Mouse (Mus musculus): ENCODE data around the gene Nup54. TPM values are rescaled to one million over a fixed set of nuclear protein-coding genes. Genes with fewer than 3 reads are reported as not detected.

Nup54 gene
- 26.9 and 34.6 TPM in 2 replicates for polyA plus RNA-seq (2012; rRNA removed)

DNA sequence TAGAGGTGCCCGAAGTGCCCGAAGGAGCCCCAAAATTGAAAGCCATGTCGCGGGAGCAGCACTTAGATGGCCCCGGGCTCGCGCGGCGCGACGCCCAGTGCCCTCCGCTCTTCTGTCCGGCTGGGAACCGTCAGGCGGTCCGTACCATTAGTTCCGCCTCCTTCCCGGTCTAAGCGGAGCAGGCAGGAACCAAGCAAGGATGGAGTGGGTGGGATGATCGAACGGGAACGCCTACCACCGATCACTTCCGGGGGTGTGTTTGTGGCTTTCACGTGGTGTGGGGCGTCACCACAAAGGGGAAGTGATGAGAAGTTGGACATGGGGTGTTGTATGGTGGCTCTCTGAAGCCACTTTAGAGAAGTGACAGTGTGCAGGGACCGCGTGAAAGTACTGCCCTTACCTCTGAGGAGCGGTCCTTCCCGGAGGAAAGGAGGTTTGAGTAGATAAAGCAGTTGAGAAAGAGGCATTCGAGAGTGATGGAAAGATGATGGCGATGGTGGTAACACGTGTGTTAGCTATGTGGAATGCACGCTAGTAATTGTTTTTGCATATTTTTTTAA is at the start of gene Nup54:
TSS of gene Nup54 (minus strand) at position 195 of the 560 bp plus-strand sequence.
- Histone ChIP-seq H3K4me3 (ENCODE audit: control insufficient read depth, insufficient read depth, low read length) (peak within 1 kb of the TSS; percentile 69), H3K36me3 (ENCODE audit: control insufficient read depth, insufficient read depth, low read length) (peaks cover 5% of the 10 kb centered on the region; the same call in 1 of the 2 replicates), H3K27ac (ENCODE audit: control insufficient read depth, insufficient read depth, low read length) (no peak within 1 kb of the TSS), H3K4me1 (replicated peaks; ENCODE audit: control insufficient read depth, insufficient read depth, low read length) (peaks cover 5% of the 10 kb centered on the region; the same call in 1 of the 2 replicates), H3K27me3 (ENCODE audit: control insufficient read depth, insufficient read depth, low read length) (no peaks in the 10 kb centered on the region)
- TF ChIP-seq POLR2A (IDR thresholded peaks at IDR 0.05; ENCODE audit: control insufficient read depth, extremely low read depth, insufficient read depth, low read length, poor library complexity) (peak; percentile 55; the same call in 1 of the 2 replicates), CTCF (IDR thresholded peaks at IDR 0.05; ENCODE audit: borderline replicate concordance, control insufficient read depth, extremely low read depth, insufficient read depth, low read length, poor library complexity) (no peak)
- WGBS = under 1% methylated on average over 34 of the region's 34 CpGs
- peak; percentile 91 for DNase-seq

- TF ChIP-seq POLR2A (IDR thresholded peaks at IDR 0.05; ENCODE audit: control insufficient read depth, extremely low read depth, insufficient read depth, low read length, poor library complexity) (no peak), CTCF (IDR thresholded peaks at IDR 0.05; ENCODE audit: borderline replicate concordance, control insufficient read depth, extremely low read depth, insufficient read depth, low read length, poor library complexity) (no peak)
- Histone ChIP-seq H3K27ac (ENCODE audit: control insufficient read depth, insufficient read depth, low read length) (no peak overlapping the region), H3K36me3 (ENCODE audit: control insufficient read depth, insufficient read depth, low read length) (0 out of 2 replicates have a peak, but pooled peaks cover 4% of the 10 kb centered on the region), H3K4me1 (replicated peaks; ENCODE audit: control insufficient read depth, insufficient read depth, low read length) (peaks cover 24% of the 10 kb centered on the region), H3K27me3 (ENCODE audit: control insufficient read depth, insufficient read depth, low read length) (no peaks in the 10 kb centered on the region), H3K4me3 (ENCODE audit: control insufficient read depth, insufficient read depth, low read length) (no peak overlapping the region)
- WGBS = 95% methylated on average over 5 of the region's 5 CpGs
- no peak for DNase-seq
These were observed 37.8 kb upstream of the Nup54 start for GRCm38 (mm10) chr5:92472863-92473262.

- Histone ChIP-seq H3K4me1 (replicated peaks; ENCODE audit: control insufficient read depth, insufficient read depth, low read length) (peaks cover 37% of the 10 kb centered on the region), H3K27ac (ENCODE audit: control insufficient read depth, insufficient read depth, low read length) (no peak overlapping the region), H3K4me3 (ENCODE audit: control insufficient read depth, insufficient read depth, low read length) (no peak overlapping the region), H3K27me3 (ENCODE audit: control insufficient read depth, insufficient read depth, low read length) (no peaks in the 10 kb centered on the region), H3K36me3 (ENCODE audit: control insufficient read depth, insufficient read depth, low read length) (0 out of 2 replicates have a peak, but pooled peaks cover 4% of the 10 kb centered on the region)
- no peak for DNase-seq
- TF ChIP-seq POLR2A (IDR thresholded peaks at IDR 0.05; ENCODE audit: control insufficient read depth, extremely low read depth, insufficient read depth, low read length, poor library complexity) (no peak), CTCF (IDR thresholded peaks at IDR 0.05; ENCODE audit: borderline replicate concordance, control insufficient read depth, extremely low read depth, insufficient read depth, low read length, poor library complexity) (no peak)
- 95% methylated on average over 4 of the region's 4 CpGs for WGBS
These were observed 36.5 kb upstream of the Nup54 start for GRCm38 (mm10) chr5:92471531-92471930.

DNA sequence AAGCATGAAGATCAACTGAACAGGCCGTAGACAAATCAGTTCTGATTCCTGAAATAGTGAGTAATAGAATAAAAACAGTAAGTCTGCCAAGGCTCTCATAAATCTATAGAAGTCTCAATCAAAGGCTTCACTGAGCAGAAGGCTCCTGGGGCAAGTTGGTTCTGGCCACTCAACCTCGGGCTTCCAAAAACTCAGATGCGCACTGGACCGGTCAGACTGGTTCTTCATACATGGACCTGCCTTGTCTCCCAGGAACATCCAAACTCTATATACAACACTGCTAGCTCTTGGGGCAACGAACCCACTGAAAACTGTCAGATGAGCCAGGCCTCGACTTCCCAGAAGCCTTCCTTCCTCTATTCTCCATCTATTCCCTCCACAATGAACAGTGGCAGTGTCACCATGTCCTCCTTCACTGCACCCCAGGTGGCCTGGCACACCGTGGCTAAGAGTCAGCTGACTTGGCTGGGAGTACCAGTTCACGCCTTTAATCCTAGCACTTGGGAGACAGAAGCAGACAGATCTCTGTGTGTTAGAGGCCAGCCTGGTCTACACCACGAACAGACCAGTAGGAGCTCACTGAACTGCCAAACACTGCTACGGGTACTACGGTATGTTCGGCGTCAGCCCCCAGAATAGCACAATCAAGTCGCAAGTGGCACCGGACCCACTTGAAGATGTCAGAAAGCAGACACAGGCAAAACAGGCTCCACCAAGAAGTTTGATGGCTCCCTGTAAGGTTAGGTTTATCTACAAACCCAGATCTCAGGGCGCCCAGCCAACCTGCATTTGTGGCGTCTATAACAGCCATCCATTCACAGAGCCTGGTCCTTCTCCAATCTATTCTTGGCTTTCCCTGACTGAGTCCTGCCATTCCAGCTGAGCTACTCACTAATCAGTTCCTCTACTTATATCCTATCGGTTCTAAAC is 34.4 kb upstream of the Nup54 start:
- H3K27me3 ChIP-seq (ENCODE audit: control insufficient read depth, insufficient read depth, low read length) = no peaks in the 10 kb centered on the region
- TF ChIP-seq POLR2A (IDR thresholded peaks at IDR 0.05; ENCODE audit: control insufficient read depth, extremely low read depth, insufficient read depth, low read length, poor library complexity) (no peak), CTCF (IDR thresholded peaks at IDR 0.05; ENCODE audit: borderline replicate concordance, control insufficient read depth, extremely low read depth, insufficient read depth, low read length, poor library complexity) (no peak)
- no peaks in the 10 kb centered on the region for H3K36me3 ChIP-seq (ENCODE audit: control insufficient read depth, insufficient read depth, low read length)
- peak overlapping the region; percentile 5; the same call in 1 of the 2 replicates for H3K27ac ChIP-seq (ENCODE audit: control insufficient read depth, insufficient read depth, low read length)
- peaks cover 37% of the 10 kb centered on the region for H3K4me1 ChIP-seq (replicated peaks; ENCODE audit: control insufficient read depth, insufficient read depth, low read length)
- no peak overlapping the region for H3K4me3 ChIP-seq (ENCODE audit: control insufficient read depth, insufficient read depth, low read length)
- 90% methylated on average over 18 of the region's 18 CpGs for WGBS
- DNase-seq = no peak

DNA sequence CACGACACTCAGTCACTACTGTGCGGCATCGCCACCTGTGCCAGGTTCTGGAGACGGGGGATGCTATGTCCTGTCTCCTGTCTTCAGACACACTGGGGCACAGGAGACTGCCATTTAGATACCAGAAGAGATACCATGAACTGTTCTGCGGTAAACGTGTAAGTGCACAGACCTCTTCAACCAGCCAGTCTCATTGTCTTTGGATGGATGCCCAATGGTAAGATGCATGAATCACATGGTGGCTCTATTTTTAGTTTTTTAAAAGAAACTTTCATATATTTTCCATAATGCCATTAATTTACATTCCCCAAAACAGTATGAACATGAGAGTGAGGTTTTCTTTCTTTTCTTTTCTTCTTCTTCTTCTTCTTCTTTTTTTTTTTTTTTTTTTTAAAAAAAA is 33.2 kb upstream of the Nup54 start:
- Histone ChIP-seq H3K27me3 (ENCODE audit: control insufficient read depth, insufficient read depth, low read length) (no peaks in the 10 kb centered on the region), H3K27ac (ENCODE audit: control insufficient read depth, insufficient read depth, low read length) (no peak overlapping the region), H3K4me1 (replicated peaks; ENCODE audit: control insufficient read depth, insufficient read depth, low read length) (peaks cover 37% of the 10 kb centered on the region), H3K36me3 (ENCODE audit: control insufficient read depth, insufficient read depth, low read length) (no peaks in the 10 kb centered on the region), H3K4me3 (ENCODE audit: control insufficient read depth, insufficient read depth, low read length) (no peak overlapping the region)
- TF ChIP-seq CTCF (IDR thresholded peaks at IDR 0.05; ENCODE audit: borderline replicate concordance, control insufficient read depth, extremely low read depth, insufficient read depth, low read length, poor library complexity) = no peak
- TF ChIP-seq POLR2A (IDR thresholded peaks at IDR 0.05; ENCODE audit: control insufficient read depth, extremely low read depth, insufficient read depth, low read length, poor library complexity) = no peak
- no peak for DNase-seq
- WGBS = 64% methylated on average over 6 of the region's 6 CpGs

DNA sequence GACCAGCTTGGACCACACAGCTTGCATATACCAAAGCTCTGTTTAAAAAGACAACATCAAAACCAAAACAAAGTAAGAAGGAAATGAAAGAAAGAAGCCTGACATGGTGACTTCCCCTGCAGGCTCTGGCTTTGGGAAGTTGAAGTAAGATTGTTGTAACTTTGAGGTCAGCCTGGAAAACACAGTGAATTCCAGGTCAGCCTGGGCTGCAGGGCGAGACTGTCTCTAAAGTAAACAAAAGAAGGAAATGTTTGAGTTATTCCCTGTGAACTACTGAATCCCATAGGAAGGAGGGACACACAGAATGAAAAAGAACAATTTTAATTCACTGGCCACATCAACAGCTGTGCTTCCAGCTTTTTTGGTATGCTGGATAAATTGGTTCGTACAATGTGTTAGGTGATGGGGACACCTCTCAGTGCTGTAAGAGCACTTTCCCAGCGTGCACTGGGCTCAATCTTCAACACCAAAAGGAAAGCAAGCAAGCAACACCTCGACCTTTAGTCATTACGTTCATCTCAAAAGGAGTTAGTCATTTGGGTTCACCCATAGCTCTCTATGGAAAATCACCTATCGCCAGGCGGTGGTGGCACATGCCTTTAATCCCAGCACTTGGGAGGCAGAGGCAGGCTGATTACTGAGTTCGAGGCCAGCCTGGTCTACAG is 32.2 kb upstream of the Nup54 start:
- no peak overlapping the region for H3K27ac ChIP-seq (ENCODE audit: control insufficient read depth, insufficient read depth, low read length)
- no peak overlapping the region for H3K4me3 ChIP-seq (ENCODE audit: control insufficient read depth, insufficient read depth, low read length)
- H3K4me1 ChIP-seq (replicated peaks; ENCODE audit: control insufficient read depth, insufficient read depth, low read length) = peaks cover 35% of the 10 kb centered on the region
- H3K36me3 ChIP-seq (ENCODE audit: control insufficient read depth, insufficient read depth, low read length) = no peaks in the 10 kb centered on the region
- WGBS = 83% methylated on average over 8 of the region's 8 CpGs
- TF ChIP-seq CTCF (IDR thresholded peaks at IDR 0.05; ENCODE audit: borderline replicate concordance, control insufficient read depth, extremely low read depth, insufficient read depth, low read length, poor library complexity) (no peak), POLR2A (IDR thresholded peaks at IDR 0.05; ENCODE audit: control insufficient read depth, extremely low read depth, insufficient read depth, low read length, poor library complexity) (no peak)
- no peak for DNase-seq
- H3K27me3 ChIP-seq (ENCODE audit: control insufficient read depth, insufficient read depth, low read length) = no peaks in the 10 kb centered on the region

Measured in thymus, adult 2 months (tissue).